Mouse (Mus musculus) monocyte, adult 2 months (primary cell): Measurements from ENCODE around the gene Olfr453.

ENCODE experiments used
- DNase-seq, 2 experiments: peaks; one replicate each; pipeline ENCODE4 v3.0.0; 2022; ENCODE audit warnings: low spot score in 2 of 2, low read depth in 1 of 2

Olfr453 gene

GRCm38 (mm10) chr6:42739071-42739470 is at the start of gene Olfr453:
Gene Olfr453 (plus strand): TSS chr6:42739371.
- no peak for DNase-seq

GRCm38 (mm10) chr6:42689761-42690160 is 49.4 kb upstream of the Olfr453 start:
- DNase-seq, result no peak

GRCm38 (mm10) chr6:42692154-42692516 is 47.0 kb upstream of the Olfr453 start:
- DNase-seq, result no peak

- no peak for DNase-seq
Observed at GRCm38 (mm10) chr6:42692517-42693190, 46.5 kb upstream of the Olfr453 start.

GRCm38 (mm10) chr6:42709291-42710211 is 29.6 kb upstream of the Olfr453 start, which contains the start of gene Tcaf1:
Gene Tcaf1 (minus strand): TSS chr6:42710088.
- DNase-seq, result no peak

DNA sequence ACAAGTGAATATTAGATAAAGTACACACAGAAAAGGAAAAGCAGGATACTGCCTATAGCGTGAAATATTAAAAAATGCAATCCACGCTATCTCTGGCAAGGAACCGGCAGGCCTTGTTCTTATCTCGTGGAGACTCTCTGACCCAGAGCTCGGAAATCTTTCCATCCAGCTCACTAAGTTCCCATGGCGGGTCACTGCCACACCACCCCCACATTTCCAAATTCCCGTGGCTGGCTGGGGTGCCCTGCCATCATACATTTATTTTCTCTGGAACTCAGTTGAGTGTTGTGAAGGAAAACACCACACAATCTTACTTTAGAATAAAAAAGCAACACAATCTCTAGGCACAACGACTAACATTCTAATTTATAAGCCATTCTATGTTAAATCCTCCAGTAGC is 24.5 kb upstream of the Olfr453 start:
- DNase-seq, result no peak

- DNase-seq, result no peak
Observed at GRCm38 (mm10) chr6:42717973-42718372, 21.2 kb upstream of the Olfr453 start.

GRCm38 (mm10) chr6:42742303-42742702 is 3.1 kb downstream of the Olfr453 start:
- DNase-seq, result no peak

DNA sequence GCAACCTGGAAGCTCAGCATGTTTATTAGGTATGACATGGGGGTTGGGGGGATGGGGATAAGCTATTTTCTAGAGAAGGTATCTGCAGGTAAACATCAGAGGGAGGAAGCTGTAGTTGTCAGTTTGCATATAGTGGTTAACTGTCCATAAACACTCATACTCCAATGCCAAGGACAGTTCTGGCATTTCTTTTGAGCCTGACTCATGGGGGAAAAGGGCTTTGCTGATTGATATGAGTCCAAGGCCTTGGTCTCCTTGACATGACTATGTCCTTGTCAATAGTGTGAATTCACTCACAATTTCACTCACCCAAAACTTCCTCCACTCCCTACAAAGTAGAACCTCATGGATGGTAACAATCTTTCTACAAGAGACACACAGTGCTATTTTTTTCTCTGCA is 8.7 kb downstream of the Olfr453 start:
- DNase-seq, result no peak

- no peak for DNase-seq
Observed at GRCm38 (mm10) chr6:42756104-42756503, 16.9 kb downstream of the Olfr453 start, which contains the start of gene Olfr38. Gene Olfr38 (plus strand): TSS chr6:42756404.

GRCm38 (mm10) chr6:42777066-42777465 is 37.9 kb downstream of the Olfr453 start:
- no peak for DNase-seq

GRCm38 (mm10) chr6:42784793-42785192 is 45.6 kb downstream of the Olfr453 start, which contains the start of gene Olfr452:
Gene Olfr452 (plus strand): TSS chr6:42785093.
- no peak for DNase-seq

- DNase-seq, result no peak
Observed at GRCm38 (mm10) chr6:42790247-42790948, 51.2 kb downstream of the Olfr453 start.

DNA sequence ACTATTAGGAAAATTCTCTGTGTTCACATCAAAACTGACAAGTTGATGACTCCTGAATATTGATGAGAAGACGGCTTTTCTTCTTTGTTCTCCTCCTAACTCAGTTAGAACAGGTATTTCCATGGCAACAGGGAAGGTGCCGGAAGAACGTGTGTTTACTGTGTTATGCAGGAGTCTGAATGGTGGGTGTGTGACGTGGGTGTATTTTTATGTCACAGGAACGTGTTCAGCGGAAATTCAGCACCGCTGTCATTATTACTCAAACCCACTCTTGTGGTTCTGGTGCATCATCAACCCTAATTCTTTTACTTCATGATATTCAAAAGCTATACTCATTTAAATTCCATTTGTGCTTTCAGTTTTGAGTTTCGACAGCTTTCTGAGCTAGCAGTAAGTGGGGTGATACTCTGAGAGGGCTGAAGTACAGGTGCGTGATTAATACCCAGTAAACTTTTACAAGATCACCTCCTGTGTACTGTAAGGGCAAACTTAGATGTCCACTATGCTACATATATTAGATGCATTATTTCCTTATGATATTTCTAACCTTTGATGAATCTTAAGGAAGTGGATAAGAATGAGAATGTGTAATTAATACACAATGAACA is 51.9 kb downstream of the Olfr453 start:
- no peak for DNase-seq

DNA sequence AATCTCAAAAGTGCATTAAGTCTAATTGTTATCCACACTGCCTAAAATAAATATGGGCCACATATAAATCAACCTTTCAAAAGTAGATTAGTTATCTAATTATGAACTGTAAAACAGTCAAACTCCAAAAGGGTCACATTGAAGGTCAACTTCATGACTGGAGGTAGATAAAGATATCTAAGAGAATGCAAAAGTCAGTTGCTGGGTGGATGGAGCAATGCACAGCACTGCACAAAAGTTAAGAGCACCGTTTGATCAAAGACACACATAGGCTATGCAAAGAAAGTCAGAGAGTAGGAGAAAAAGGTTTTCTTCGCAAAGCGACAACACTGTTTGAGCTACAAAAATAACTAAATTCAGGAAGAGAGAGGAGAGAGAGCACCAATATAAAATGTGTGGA is 55.8 kb downstream of the Olfr453 start:
- DNase-seq, result no peak
